Mouse (Mus musculus) cerebellum, adult 2 months (tissue): Measurements from ENCODE around the gene Chrna9.

Source experiments
- CTCF ChIP-seq: fragments of 200-500 bp; IDR thresholded peaks from 2 replicates; pipeline ENCODE4 v1.5.1; 2011; ENCODE audit warnings: low read depth, mild to moderate bottlenecking, control low read depth, low read length, moderate library complexity, borderline replicate concordance; ENCODE audit not compliant: insufficient read depth
- POLR2A ChIP-seq: fragments of 200-500 bp; IDR thresholded peaks from 2 replicates; pipeline ENCODE4 v1.6.1; 2011; ENCODE audit warnings: low read length, control low read depth, borderline replicate concordance; ENCODE audit not compliant: insufficient read depth

- TF ChIP-seq POLR2A (no peak), CTCF (no peak)
These were observed 25.4 kb upstream of the Chrna9 start for GRCm38 (mm10) chr5:65909321-65909720.
